Mouse (Mus musculus) G1E (cell line): ENCODE measurements around the gene Slc8a3. TPM values are rescaled to one million over a fixed set of nuclear protein-coding genes. Genes with fewer than 3 reads are reported as not detected.
"Not testable (repeated sequence)": the region's sequence is repeated elsewhere in the genome, so short reads cannot be mapped to it uniquely, and the experiment has no call there.

Experiments used
- ATAC-seq: 2 replicates; pipeline ENCODE4 v1.8.0; 2016; ENCODE audit warnings: mild to moderate bottlenecking; ENCODE audit not compliant: insufficient number of reproducible peaks, poor library complexity, low FRiP score, severe bottlenecking; ENCODE audit errors: extremely low read depth
- DNase-seq: peaks from one replicate; pipeline ENCODE4 v3.0.0; 2012; ENCODE audit warnings: low spot score
- H3K27me3 ChIP-seq: 2 replicates; pipeline ENCODE4 v1.6.1; 2012; ENCODE audit warnings: mild to moderate bottlenecking, low read length, inconsistent platforms; ENCODE audit not compliant: insufficient read depth
- H3K36me3 ChIP-seq: replicated peaks from 2 replicates; pipeline ENCODE3; 2012; ENCODE audit warnings: mild to moderate bottlenecking, inconsistent platforms
- H3K4me1 ChIP-seq: 2 replicates; pipeline ENCODE4 v1.6.1; 2012; ENCODE audit warnings: low read depth, low read length, inconsistent platforms, mixed read lengths; ENCODE audit not compliant: insufficient read depth
- H3K4me3 ChIP-seq: 2 replicates; pipeline ENCODE4 v1.5.1; 2012; ENCODE audit warnings: low read depth, mild to moderate bottlenecking, inconsistent platforms, low read length, moderate library complexity, mixed read lengths
- H3K9me3 ChIP-seq: replicated peaks from 2 replicates; pipeline ENCODE4 v1.6.1; 2012; ENCODE audit warnings: inconsistent platforms
- CTCF ChIP-seq: IDR thresholded peaks from 2 replicates; pipeline ENCODE4 v1.5.1; 2012; ENCODE audit warnings: low read depth, low read length, inconsistent platforms, mixed read lengths
- GATA1 ChIP-seq: IDR thresholded peaks from 2 replicates; pipeline ENCODE4 v1.6.1; 2012; ENCODE audit warnings: borderline replicate concordance, low read length, inconsistent platforms, mixed read lengths
- GATA2 ChIP-seq: IDR thresholded peaks from 2 replicates; pipeline ENCODE4 v1.6.1; 2012; ENCODE audit warnings: low read depth, low read length, inconsistent platforms, borderline replicate concordance
- POLR2AphosphoS5 ChIP-seq: IDR thresholded peaks from 2 replicates; pipeline ENCODE4 v1.6.1; 2012; ENCODE audit warnings: low read depth, low read length, inconsistent platforms; ENCODE audit not compliant: insufficient replicate concordance
- TAL1 ChIP-seq: conservative IDR thresholded peaks from 2 replicates; pipeline ENCODE4 v1.6.1; 2012; ENCODE audit warnings: low read depth, low read length, inconsistent platforms, mixed read lengths
- polyA plus RNA-seq: library from polyadenylated mRNA; stranded (reverse); fragments of >175 nt; gene quantifications from 2 replicates; pipeline ENCODE4 v1.2.3, GENCODE M21; 2012
- total RNA-seq, 2 experiments: library from RNA; stranded (forward) in 1 of 2; stranded (reverse) in 1 of 2; fragments of 200-1000 nt in 1 of 2; fragments of >200 nt in 1 of 2; fragmentation: Nextera tagmentation in 1 of 2; gene quantifications; 2 replicates each; pipeline ENCODE4 v1.2.3; 2014 to 2017

Gene Slc8a3
- total RNA-seq (2014; fragmentation: Nextera tagmentation) (not detected in 2 replicates), total RNA-seq (2017) (0.12 and 0.16 TPM in 2 replicates), polyA plus RNA-seq (not detected in 2 replicates)

DNA sequence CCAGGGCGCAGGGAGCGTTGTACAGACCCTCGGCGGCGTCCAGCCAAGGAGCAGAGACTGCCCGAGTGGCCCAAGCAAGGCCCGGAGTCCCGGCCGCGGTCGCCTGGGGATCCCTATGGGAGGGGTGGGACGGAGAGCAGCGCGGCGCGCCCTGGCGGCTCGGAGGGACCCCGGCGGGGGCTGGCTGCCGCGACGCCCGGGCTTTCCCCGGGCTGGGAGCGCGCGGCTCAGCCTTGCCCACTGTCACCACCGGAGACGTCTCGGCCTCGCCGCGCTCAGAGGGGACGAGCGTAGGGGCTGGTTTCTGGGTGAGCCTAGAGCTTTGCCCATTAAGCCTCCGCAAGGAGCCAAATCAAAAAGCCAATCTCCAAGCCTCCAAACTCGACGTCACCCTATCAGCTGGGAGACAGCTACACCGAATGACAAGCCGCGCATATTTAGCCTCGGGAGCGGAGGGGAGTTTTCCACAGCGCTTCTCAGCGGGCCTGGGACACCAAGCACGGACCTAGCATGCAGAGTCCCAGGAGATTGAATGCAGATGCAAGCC lies at the start of gene Slc8a3:
TSS of gene Slc8a3 (minus strand) at position 306 of the 547 bp plus-strand sequence.
- H3K9me3 ChIP-seq, result no peaks in the 10 kb centered on the region
- peaks cover 17% of the 10 kb centered on the region for H3K27me3 ChIP-seq
- DNase-seq (no peak), ATAC-seq (no peak)
- no peaks in the 10 kb centered on the region for H3K4me1 ChIP-seq
- H3K36me3 ChIP-seq, result no peaks in the 10 kb centered on the region
- no peak for TF ChIP-seq GATA2
- H3K4me3 ChIP-seq, result no peak within 1 kb of the TSS

DNA sequence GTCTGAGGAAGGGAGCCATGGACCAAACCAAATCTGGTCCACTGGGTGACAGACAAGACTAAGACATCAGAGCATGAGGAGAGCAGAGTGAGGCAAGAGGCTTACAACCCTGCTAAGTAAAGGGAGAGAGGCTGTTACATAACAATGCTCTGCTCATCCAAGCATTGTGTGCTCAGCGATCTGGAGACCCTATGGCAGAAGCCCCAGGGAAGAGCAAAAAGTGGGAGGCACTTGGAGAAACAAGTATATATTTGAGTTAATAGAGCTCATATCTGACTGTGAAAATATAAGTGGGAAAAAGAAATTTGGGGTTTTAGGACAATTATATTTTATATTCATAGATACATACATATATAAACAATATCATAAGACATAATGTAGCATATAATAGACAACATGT lies 46.4 kb upstream of the Slc8a3 start, which contains the start of gene Gm4787:
TSS of gene Gm4787 (minus strand) at position 101 of the 400 bp plus-strand sequence.
- not testable (repeated sequence) for H3K27me3 ChIP-seq, H3K4me1 ChIP-seq, ATAC-seq, H3K9me3 ChIP-seq, H3K36me3 ChIP-seq, DNase-seq, H3K4me3 ChIP-seq

DNA sequence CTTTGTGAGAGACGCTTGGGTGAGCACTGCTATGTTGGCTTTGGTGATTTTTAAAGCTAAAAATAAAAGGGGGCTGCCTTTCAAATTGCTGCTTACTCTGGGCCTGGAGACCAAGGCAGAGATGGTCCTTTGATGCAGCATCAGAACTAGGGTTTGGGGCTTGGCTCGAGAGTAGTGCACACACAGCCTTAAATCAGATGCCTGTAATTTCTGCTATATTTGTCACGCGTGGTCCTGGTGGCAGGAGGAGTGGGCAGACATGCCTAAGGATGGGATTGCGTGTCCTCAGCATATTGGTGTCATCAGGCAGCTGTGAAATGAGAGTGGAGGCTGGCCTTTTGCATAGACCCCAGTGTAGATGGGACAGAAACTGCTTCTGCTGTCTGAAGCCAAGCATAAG lies 861 bp upstream of the Slc8a3 start:
- peaks cover 17% of the 10 kb centered on the region for H3K27me3 ChIP-seq
- H3K9me3 ChIP-seq, result no peaks in the 10 kb centered on the region
- TF ChIP-seq GATA2 (no peak), POLR2AphosphoS5 (no peak), CTCF (no peak), TAL1 (no peak), GATA1 (no peak)
- no peak for DNase-seq
- no peaks in the 10 kb centered on the region for H3K36me3 ChIP-seq
- no peak for ATAC-seq
- H3K4me1 ChIP-seq, result no peaks in the 10 kb centered on the region
- no peak overlapping the region for H3K4me3 ChIP-seq

DNA sequence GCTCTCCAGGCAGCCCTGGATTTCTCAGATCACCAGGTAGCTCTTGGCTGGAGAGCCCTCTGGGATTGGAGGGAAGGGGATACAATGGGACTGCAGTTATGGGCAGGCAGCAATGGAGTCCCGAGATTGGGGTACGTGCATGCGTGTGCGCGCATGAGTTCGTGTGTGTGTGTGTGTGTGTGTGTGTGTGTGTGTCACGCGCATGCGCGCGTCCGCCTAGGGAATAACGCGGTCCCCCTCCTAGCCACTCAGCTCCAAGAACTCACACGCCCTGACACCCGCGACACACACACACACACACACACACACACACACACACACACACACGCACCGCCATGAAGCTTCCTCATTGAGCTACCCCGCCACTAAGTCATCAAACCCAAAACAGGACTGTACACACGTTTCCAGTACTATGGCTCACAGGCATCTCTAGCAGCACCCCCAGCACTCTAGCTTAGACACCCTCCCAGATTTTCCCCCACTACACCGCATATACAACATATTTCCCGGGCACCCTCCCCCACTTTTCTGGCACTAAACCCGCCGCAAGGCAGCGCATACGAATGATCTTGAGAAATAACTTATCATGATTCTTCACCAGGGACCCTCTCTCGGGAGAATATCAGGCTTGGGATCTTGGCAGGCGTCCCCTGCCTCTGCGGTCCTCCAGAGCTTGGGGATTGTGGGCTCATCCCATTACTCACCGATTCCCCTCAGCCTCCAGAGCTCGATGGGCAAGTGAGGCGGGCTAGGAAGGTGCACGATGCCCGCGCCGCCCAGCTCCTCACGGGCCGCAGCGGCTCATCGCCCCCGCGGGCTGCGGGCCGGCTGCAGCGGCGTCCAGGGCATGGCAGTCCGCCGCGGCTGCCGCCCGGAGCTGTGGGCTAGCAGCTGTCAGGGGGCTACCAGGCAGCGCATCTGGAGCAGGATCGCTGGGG lies 774 bp downstream of the Slc8a3 start:
- peaks cover 17% of the 10 kb centered on the region for H3K27me3 ChIP-seq
- no peak for ATAC-seq
- no peaks in the 10 kb centered on the region for H3K36me3 ChIP-seq
- DNase-seq, result no peak
- no peaks in the 10 kb centered on the region for H3K9me3 ChIP-seq
- no peak overlapping the region for H3K4me3 ChIP-seq
- H3K4me1 ChIP-seq, result no peaks in the 10 kb centered on the region
- TF ChIP-seq POLR2AphosphoS5 (no peak), GATA2 (no peak), TAL1 (no peak), GATA1 (no peak), CTCF (no peak)

DNA sequence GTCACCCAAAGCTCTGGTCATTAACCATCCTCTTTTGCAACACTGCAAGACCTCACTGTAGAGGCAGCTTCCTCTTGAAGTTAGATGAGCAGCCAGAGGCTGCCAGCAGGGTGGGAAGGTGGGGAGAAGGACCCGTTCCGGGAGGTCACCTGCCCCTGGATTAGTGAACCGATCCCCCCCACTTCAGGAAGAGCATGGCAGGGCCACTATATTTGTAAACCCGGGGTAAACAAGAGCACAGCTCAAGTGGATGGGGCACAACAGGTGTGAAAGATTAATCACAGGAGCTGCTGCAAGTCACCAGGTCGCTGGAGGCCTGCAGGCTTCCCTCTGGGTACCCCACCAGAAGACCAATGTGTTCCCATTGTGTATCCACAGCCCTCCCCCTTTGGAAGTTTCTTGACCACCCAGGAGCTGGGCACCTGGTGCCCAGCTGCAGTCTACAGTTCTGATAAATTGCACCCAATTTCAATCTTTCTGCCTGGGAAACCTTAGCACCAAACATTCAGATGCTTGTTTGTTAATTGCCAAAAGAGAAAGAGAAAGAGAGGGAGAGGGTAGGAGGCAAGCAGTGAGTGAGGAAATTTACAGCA lies 1.8 kb downstream of the Slc8a3 start:
- no peak for DNase-seq
- TF ChIP-seq GATA1 (no peak), TAL1 (no peak), CTCF (no peak), POLR2AphosphoS5 (no peak), GATA2 (no peak)
- ATAC-seq, result no peak
- H3K27me3 ChIP-seq, result peaks cover 14% of the 10 kb centered on the region
- no peak overlapping the region for H3K4me3 ChIP-seq
- H3K4me1 ChIP-seq, result no peaks in the 10 kb centered on the region
- H3K36me3 ChIP-seq, result no peaks in the 10 kb centered on the region
- no peaks in the 10 kb centered on the region for H3K9me3 ChIP-seq

DNA sequence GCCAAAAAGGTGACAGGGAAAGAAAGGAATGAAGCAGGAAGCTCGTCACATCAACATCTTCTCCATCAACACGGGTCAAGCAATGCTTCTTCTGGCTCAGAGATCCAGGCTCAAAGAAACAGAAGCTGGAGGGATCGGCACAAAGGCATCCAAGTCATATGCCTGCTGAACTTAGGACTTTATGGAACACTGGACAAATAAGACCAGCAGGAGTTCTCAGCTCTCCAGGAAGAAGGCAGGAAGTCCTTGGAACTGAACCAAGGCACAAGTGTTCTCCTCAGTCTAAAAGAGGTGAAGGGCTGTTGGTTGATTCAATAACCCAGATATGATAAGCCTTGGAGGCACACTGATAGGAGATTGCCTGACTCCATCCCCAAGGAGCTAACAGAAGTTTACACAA lies 8.0 kb downstream of the Slc8a3 start:
- no peak for ATAC-seq
- no peak for DNase-seq
- Histone ChIP-seq H3K4me1 (no peaks in the 10 kb centered on the region), H3K27me3 (peaks cover 10% of the 10 kb centered on the region), H3K36me3 (no peaks in the 10 kb centered on the region), H3K4me3 (no peak overlapping the region), H3K9me3 (no peaks in the 10 kb centered on the region)
- TF ChIP-seq GATA2, result no peak
- no peak for TF ChIP-seq GATA1
- TF ChIP-seq CTCF, result no peak
- TF ChIP-seq TAL1, result no peak
- no peak for TF ChIP-seq POLR2AphosphoS5
